Mouse (Mus musculus) midbrain, postnatal 0 days (tissue): ENCODE data around the gene Sprr2h. TPM values are rescaled to one million over a fixed set of nuclear protein-coding genes. Genes with fewer than 3 reads are reported as not detected.

ENCODE experiments used
- ATAC-seq: fragments of 200-750 bp; cut with Nextera tagmentation; 2 replicates; pipeline ENCODE4 v1.8.0; 2017; ENCODE audit warnings: moderate number of reproducible peaks, mild to moderate bottlenecking, moderate TSS enrichment, moderate library complexity; ENCODE audit not compliant: low FRiP score
- DNase-seq: peaks from one replicate; pipeline ENCODE4 v3.0.0-alpha.2; 2015; ENCODE audit warnings: low spot score
- H3K27ac ChIP-seq: fragments of 300-500 bp; sonication (generic); 2 replicates; pipeline ENCODE4 v1.5.1; 2014; ENCODE audit warnings: low read depth, mild to moderate bottlenecking, low read length, mixed read lengths
- H3K27me3 ChIP-seq: fragments of 300-500 bp; sonication (generic); 2 replicates; pipeline ENCODE4 v1.6.1; 2014; ENCODE audit warnings: low read length, control low read depth, mixed read lengths; ENCODE audit not compliant: insufficient read depth
- H3K36me3 ChIP-seq: fragments of 300-500 bp; sonication (generic); 2 replicates; pipeline ENCODE4 v1.6.1; 2014; ENCODE audit warnings: low read length, control low read depth, mixed read lengths; ENCODE audit not compliant: insufficient read depth
- H3K4me1 ChIP-seq: fragments of 300-500 bp; sonication (generic); 2 replicates; pipeline ENCODE4 v1.6.1; 2014; ENCODE audit warnings: mild to moderate bottlenecking, control low read depth, antibody characterized with exemption, low read length, mixed read lengths; ENCODE audit not compliant: insufficient read depth
- H3K4me2 ChIP-seq: fragments of 300-500 bp; sonication (generic); 2 replicates; pipeline ENCODE4 v1.6.1; 2014; ENCODE audit warnings: low read depth, mild to moderate bottlenecking, low read length, mixed read lengths; ENCODE audit not compliant: poor library complexity, severe bottlenecking
- H3K4me3 ChIP-seq: fragments of 300-500 bp; sonication (generic); 2 replicates; pipeline ENCODE4 v1.5.1; 2014; ENCODE audit warnings: low read depth, mild to moderate bottlenecking, low read length, moderate library complexity
- H3K9ac ChIP-seq: fragments of 300-500 bp; sonication (generic); replicated peaks from 2 replicates; pipeline ENCODE4 v1.6.1; 2014; ENCODE audit warnings: mild to moderate bottlenecking, low read length, moderate library complexity, mixed read lengths; ENCODE audit not compliant: poor library complexity, severe bottlenecking
- H3K9me3 ChIP-seq: fragments of 300-500 bp; sonication (generic); 2 replicates; pipeline ENCODE4 v1.6.1; 2016; ENCODE audit warnings: low read length, control low read depth
- CTCF ChIP-seq: IDR thresholded peaks from 2 replicates; pipeline ENCODE4 v1.5.1; 2016; ENCODE audit warnings: antibody characterized with exemption, mild to moderate bottlenecking
- WGBS: fragments of 180-500 bp; shearing (Covaris S2); extraction: QIAGEN DNeasy Blood & Tissue Kit; methylation state at CpG from one replicate; pipeline ENCODE4 v1.1.7; 2014; 5-methylcytosine and 5-hydroxymethylcytosine counted together
- polyA plus RNA-seq: library from polyadenylated mRNA; unstranded; fragments of >200 nt; fragmentation: Nextera tagmentation; extraction: Ambion mirVana; gene quantifications from 2 replicates; pipeline ENCODE4 v1.2.1, GENCODE M21; 2015
- total RNA-seq: library from RNA; depleted of rRNA; stranded (reverse); fragments of >200 nt; gene quantifications from 2 replicates; pipeline ENCODE4 v1.2.3, GENCODE M21; 2014; rRNA removed

Sprr2h gene
- total and polyA plus RNA-seq, 2 experiments from 2014 or later = not detected

GRCm38 (mm10) chr3:92373613-92374012 is 11.9 kb upstream of the Sprr2h start:
- H3K4me1 ChIP-seq = no peaks in the 10 kb centered on the region
- no peak for DNase-seq
- TF ChIP-seq CTCF = no peak
- no peaks in the 10 kb centered on the region for H3K27me3 ChIP-seq
- H3K27ac ChIP-seq = no peak overlapping the region
- H3K9ac ChIP-seq = no peak overlapping the region
- H3K9me3 ChIP-seq = no peaks in the 10 kb centered on the region
- 81% methylated on average over 2 of the region's 2 CpGs for WGBS
- no peaks in the 10 kb centered on the region for H3K36me3 ChIP-seq
- no peak overlapping the region for H3K4me3 ChIP-seq
- no peak for ATAC-seq
- no peak overlapping the region for H3K4me2 ChIP-seq

- Histone ChIP-seq H3K27ac (no peak overlapping the region), H3K9me3 (no peaks in the 10 kb centered on the region), H3K36me3 (no peaks in the 10 kb centered on the region), H3K4me3 (no peak overlapping the region), H3K27me3 (no peaks in the 10 kb centered on the region), H3K4me2 (no peak overlapping the region), H3K4me1 (no peaks in the 10 kb centered on the region), H3K9ac (no peak overlapping the region)
- DNase-seq (peak; percentile 1), ATAC-seq (no peak)
- WGBS = 64% methylated on average over 1 of the region's 1 CpGs
- peak; percentile 66 for TF ChIP-seq CTCF
Measured at GRCm38 (mm10) chr3:92394301-92394700, 8.8 kb downstream of the Sprr2h start.

GRCm38 (mm10) chr3:92407691-92408090 is 22.2 kb downstream of the Sprr2h start, which contains the start of gene Sprr2i:
TSS of gene Sprr2i (plus strand) at chr3:92407991.
- WGBS = 93% methylated on average over 2 of the region's 2 CpGs
- Histone ChIP-seq H3K36me3 (no peaks in the 10 kb centered on the region), H3K4me2 (no peak within 1 kb of the TSS), H3K27me3 (no peaks in the 10 kb centered on the region), H3K27ac (no peak within 1 kb of the TSS), H3K4me3 (no peak within 1 kb of the TSS), H3K4me1 (no peaks in the 10 kb centered on the region), H3K9ac (no peak within 1 kb of the TSS), H3K9me3 (no peaks in the 10 kb centered on the region)
- no peak for TF ChIP-seq CTCF
- DNase-seq (no peak), ATAC-seq (no peak)

- no peaks in the 10 kb centered on the region for H3K4me1 ChIP-seq
- 89% methylated on average over 2 of the region's 2 CpGs for WGBS
- H3K9ac ChIP-seq = no peak within 1 kb of the TSS
- no peak within 1 kb of the TSS for H3K27ac ChIP-seq
- no peaks in the 10 kb centered on the region for H3K27me3 ChIP-seq
- H3K4me2 ChIP-seq = no peak within 1 kb of the TSS
- no peak within 1 kb of the TSS for H3K4me3 ChIP-seq
- H3K36me3 ChIP-seq = no peaks in the 10 kb centered on the region
- no peaks in the 10 kb centered on the region for H3K9me3 ChIP-seq
- no peak for TF ChIP-seq CTCF
- ATAC-seq = no peak
- no peak for DNase-seq
Measured at GRCm38 (mm10) chr3:92417782-92418181, 32.3 kb downstream of the Sprr2h start, which contains the start of gene Sprr2j-ps. TSS of gene Sprr2j-ps (plus strand) at chr3:92418082.

GRCm38 (mm10) chr3:92429323-92429722 is 43.8 kb downstream of the Sprr2h start, which contains the start of gene Gm9774:
TSS of gene Gm9774 (minus strand) at chr3:92429423.
- H3K9me3 ChIP-seq = no peaks in the 10 kb centered on the region
- H3K27ac ChIP-seq = no peak within 1 kb of the TSS
- no peak for TF ChIP-seq CTCF
- no peak within 1 kb of the TSS for H3K9ac ChIP-seq
- H3K4me2 ChIP-seq = no peak within 1 kb of the TSS
- no peaks in the 10 kb centered on the region for H3K27me3 ChIP-seq
- H3K4me1 ChIP-seq = no peaks in the 10 kb centered on the region
- ATAC-seq (no peak), DNase-seq (no peak)
- no peaks in the 10 kb centered on the region for H3K36me3 ChIP-seq
- 93% methylated on average over 6 of the region's 6 CpGs for WGBS
- no peak within 1 kb of the TSS for H3K4me3 ChIP-seq

GRCm38 (mm10) chr3:92432282-92432681 is 46.8 kb downstream of the Sprr2h start, which contains the start of gene Sprr2k:
TSS of gene Sprr2k (plus strand) at chr3:92432582.
- ATAC-seq (no peak), DNase-seq (no peak)
- TF ChIP-seq CTCF = no peak
- no peaks in the 10 kb centered on the region for H3K36me3 ChIP-seq
- WGBS = 93% methylated on average over 2 of the region's 2 CpGs
- no peak within 1 kb of the TSS for H3K4me3 ChIP-seq
- H3K9ac ChIP-seq = no peak within 1 kb of the TSS
- H3K4me1 ChIP-seq = no peaks in the 10 kb centered on the region
- H3K27ac ChIP-seq = no peak within 1 kb of the TSS
- no peaks in the 10 kb centered on the region for H3K9me3 ChIP-seq
- H3K27me3 ChIP-seq = no peaks in the 10 kb centered on the region
- no peak within 1 kb of the TSS for H3K4me2 ChIP-seq

Other genes starting within 250 kb of the Sprr2h start
- gene Lelp1, start 242.9 kb upstream of the Sprr2h start, total RNA-seq = not detected in 2 replicates
- not detected in 2 replicates for gene Lelp1, start 242.9 kb upstream of the Sprr2h start, polyA plus RNA-seq
- gene Sprr2a1, start 169.9 kb upstream of the Sprr2h start, total RNA-seq = not detected in 2 replicates
- not detected in 2 replicates for gene Sprr2a1, start 169.9 kb upstream of the Sprr2h start, polyA plus RNA-seq
- gene Sprr2a2, start 169.8 kb upstream of the Sprr2h start, total RNA-seq = 0.55 TPM in 1 of 2 replicates, not detected in the other
- not detected in 2 replicates for gene Sprr2a2, start 169.8 kb upstream of the Sprr2h start, polyA plus RNA-seq
- gene Sprr2a3, start 100.3 kb upstream of the Sprr2h start, total RNA-seq = not detected in 2 replicates
- not detected in 2 replicates for gene Sprr2a3, start 100.3 kb upstream of the Sprr2h start, polyA plus RNA-seq
- not detected in 2 replicates for gene Sprr2b, start 69.1 kb upstream of the Sprr2h start, total RNA-seq
- gene Sprr2b, start 69.1 kb upstream of the Sprr2h start, polyA plus RNA-seq = not detected in 2 replicates
- gene Sprr2d, start 46.5 kb upstream of the Sprr2h start, total RNA-seq = not detected in 2 replicates
- not detected in 2 replicates for gene Sprr2d, start 46.5 kb upstream of the Sprr2h start, polyA plus RNA-seq
- gene Sprr2e, start 33.5 kb upstream of the Sprr2h start, total RNA-seq = not detected in 2 replicates
- not detected in 2 replicates for gene Sprr2e, start 33.5 kb upstream of the Sprr2h start, polyA plus RNA-seq
- gene Sprr2f, start 20.5 kb upstream of the Sprr2h start, total RNA-seq = not detected in 2 replicates
- gene Sprr2f, start 20.5 kb upstream of the Sprr2h start, polyA plus RNA-seq = not detected in 2 replicates
- not detected in 2 replicates for gene Sprr2i, start 22.3 kb downstream of the Sprr2h start, total RNA-seq
- not detected in 2 replicates for gene Sprr2i, start 22.3 kb downstream of the Sprr2h start, polyA plus RNA-seq
- not detected in 2 replicates for gene Sprr2j-ps, start 32.4 kb downstream of the Sprr2h start, total RNA-seq
- not detected in 2 replicates for gene Sprr2j-ps, start 32.4 kb downstream of the Sprr2h start, polyA plus RNA-seq
- gene Gm9774, start 43.7 kb downstream of the Sprr2h start, total RNA-seq = 5.0 and 7.8 TPM in 2 replicates
- gene Gm9774, start 43.7 kb downstream of the Sprr2h start, polyA plus RNA-seq = 9.5 and 11.4 TPM in 2 replicates
- gene Sprr2k, start 46.9 kb downstream of the Sprr2h start, total RNA-seq = not detected in 2 replicates
- not detected in 2 replicates for gene Sprr2k, start 46.9 kb downstream of the Sprr2h start, polyA plus RNA-seq
- not detected in 2 replicates for gene Sprr1b, start 53.1 kb downstream of the Sprr2h start, total RNA-seq
- not detected in 2 replicates for gene Sprr1b, start 53.1 kb downstream of the Sprr2h start, polyA plus RNA-seq
- gene Sprr3, start 73.0 kb downstream of the Sprr2h start, total RNA-seq = not detected in 2 replicates
- not detected in 2 replicates for gene Sprr3, start 73.0 kb downstream of the Sprr2h start, polyA plus RNA-seq
- not detected in 2 replicates for gene Sprr1a, start 100.2 kb downstream of the Sprr2h start, total RNA-seq
- gene Sprr1a, start 100.2 kb downstream of the Sprr2h start, polyA plus RNA-seq = not detected in 2 replicates
- not detected in 2 replicates for gene Sprr4, start 114.8 kb downstream of the Sprr2h start, total RNA-seq
- gene Sprr4, start 114.8 kb downstream of the Sprr2h start, polyA plus RNA-seq = not detected in 2 replicates
- gene 2310046K23Rik, start 148.8 kb downstream of the Sprr2h start, total RNA-seq = not detected in 2 replicates
- gene 2310046K23Rik, start 148.8 kb downstream of the Sprr2h start, polyA plus RNA-seq = not detected in 2 replicates
- gene Ivl, start 188.1 kb downstream of the Sprr2h start, total RNA-seq = 0.82 TPM in 1 of 2 replicates, not detected in the other
- gene Ivl, start 188.1 kb downstream of the Sprr2h start, polyA plus RNA-seq = not detected in 2 replicates
- gene Smcp, start 203.3 kb downstream of the Sprr2h start, total RNA-seq = not detected in 2 replicates
- gene Smcp, start 203.3 kb downstream of the Sprr2h start, polyA plus RNA-seq = not detected in 2 replicates
- gene 2210017I01Rik, start 221.8 kb downstream of the Sprr2h start, total RNA-seq = not detected in 2 replicates
- gene 2210017I01Rik, start 221.8 kb downstream of the Sprr2h start, polyA plus RNA-seq = not detected in 2 replicates
- gene Lce6a, start 236.0 kb downstream of the Sprr2h start, total RNA-seq = not detected in 2 replicates
- not detected in 2 replicates for gene Lce6a, start 236.0 kb downstream of the Sprr2h start, polyA plus RNA-seq